Mouse (Mus musculus): ENCODE measurements around the gene Nfkbia.

Gene Nfkbia

DNA sequence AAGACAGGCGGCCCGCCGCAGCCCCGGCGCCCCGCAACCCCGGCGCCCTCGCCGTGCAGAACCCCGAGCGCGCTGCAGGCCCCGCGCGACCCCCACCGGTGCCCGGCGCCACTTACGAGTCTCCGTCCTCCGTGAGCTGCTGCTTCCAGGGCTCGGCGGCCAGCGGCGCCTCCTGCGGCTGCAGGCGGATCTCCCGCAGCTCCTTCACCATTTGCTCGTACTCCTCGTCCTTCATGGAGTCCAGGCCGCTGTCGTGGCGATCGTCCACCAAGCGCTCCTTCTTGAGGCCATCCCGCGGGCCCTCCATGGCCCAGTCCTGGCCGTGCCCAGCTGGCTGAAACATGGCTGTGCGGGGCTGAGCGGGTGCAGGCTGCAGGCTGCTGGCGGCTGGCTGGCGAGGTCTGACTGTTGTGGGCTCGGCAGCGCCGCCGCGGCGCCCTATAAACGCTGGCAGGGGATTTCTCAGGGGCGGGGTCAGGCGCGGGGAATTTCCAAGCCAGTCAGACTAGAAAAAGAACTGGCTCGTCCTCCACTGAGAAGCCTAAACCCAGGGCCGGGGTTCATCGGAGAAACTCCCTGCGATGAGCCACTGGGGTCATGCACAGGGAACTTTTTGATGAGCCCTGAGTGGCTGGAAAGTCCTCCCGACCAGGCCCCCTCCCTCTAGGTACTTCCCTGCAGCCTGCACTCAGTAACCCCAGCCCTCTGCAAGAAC is at the start of gene Nfkbia:
Gene Nfkbia, minus strand, starts transcription at position 464 of the 715 bp plus-strand sequence.
- DNase-seq (ENCODE audit: low read depth) = peak; percentile 95

DNA sequence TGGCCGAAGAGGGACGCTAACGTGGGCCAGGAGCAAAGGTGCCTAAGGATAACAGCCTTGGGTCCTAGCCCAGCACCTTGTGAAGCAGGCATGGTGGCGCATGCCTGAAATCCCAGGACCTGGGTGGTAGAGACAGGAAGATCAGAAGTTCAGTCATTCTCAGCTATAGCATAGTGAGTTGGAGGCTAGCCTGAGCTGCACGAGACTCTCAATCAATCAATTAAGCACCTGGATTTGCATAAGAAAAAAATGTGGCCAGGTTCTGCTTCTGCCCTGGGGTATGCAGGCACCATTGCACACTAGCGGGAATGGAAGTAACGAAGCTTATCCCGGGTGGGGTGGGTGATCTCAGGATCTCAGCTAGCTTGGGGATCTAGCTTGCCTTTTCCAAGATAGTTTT is 46.7 kb upstream of the Nfkbia start:
- no peak for DNase-seq (ENCODE audit: low read depth)

DNA sequence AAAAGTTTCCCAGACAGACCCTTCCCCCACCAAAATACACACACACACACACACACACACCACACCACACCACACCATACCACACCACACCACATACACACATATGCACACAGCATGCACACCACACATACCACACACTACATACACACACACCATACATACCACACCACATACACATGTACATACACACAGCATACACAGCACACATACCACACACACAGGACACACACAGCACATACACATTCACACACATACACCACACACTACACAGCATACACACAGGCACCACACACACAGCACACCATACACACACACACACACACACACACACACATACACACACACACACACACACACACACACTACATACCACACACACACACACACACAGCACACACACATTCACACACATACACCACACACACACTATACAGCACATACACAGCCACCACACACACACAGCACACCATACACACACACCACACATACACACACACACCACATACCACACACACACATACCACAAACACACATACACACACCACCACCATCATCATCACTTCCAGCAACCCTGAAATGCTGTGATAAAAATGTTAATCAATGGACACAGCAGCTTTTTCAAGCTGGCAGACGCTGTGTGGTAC is 46.0 kb upstream of the Nfkbia start:
- no peak for DNase-seq (ENCODE audit: low read depth)

DNA sequence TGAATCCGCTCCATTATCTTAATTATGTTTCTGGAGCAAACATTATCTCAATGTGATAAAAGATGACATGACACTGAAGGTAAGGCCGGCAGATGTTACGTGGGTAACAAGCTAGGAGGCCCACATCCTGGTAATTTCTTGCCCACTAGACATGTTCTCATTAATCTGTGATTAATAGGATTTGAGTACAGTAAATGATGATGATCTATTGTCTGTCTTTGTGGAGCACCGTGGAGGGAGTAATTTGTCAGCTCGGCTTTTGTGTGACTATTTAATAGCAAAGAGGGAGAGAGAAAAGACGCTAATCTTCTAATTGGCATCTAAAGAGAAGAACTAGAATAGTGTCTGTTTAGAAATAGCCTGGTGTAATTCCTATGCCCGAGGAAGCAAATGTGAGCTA is 45.3 kb upstream of the Nfkbia start:
- no peak for DNase-seq (ENCODE audit: low read depth)

DNA sequence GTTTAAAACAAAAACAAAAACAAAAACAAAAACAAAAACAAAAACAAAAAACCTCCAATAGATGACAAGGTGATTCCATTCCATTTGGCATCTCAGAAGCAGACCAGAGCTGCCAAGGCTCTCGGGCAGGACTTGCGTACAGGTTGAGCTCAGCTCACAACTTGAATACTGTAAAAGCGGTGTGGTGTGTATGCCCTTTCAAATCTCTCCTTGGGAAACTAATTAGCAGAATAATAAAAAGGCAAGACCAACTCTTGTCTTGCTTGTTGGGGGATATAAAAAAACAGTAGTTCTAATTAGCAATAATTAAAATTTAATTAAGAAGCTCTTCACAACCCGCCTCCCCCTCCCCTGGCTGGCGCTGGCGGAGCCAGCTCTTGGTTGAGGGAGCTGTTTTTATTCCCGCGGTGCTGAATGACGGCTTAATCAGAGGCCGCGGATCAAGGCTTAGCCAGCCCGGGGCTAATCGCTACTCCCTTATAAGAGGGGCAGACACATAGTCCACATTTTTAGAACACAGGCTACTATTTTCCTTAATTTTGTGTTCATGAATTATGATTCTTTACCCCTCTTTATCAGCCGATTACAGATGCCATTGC is 44.2 kb upstream of the Nfkbia start:
- peak; percentile 13 for DNase-seq (ENCODE audit: low read depth)

DNA sequence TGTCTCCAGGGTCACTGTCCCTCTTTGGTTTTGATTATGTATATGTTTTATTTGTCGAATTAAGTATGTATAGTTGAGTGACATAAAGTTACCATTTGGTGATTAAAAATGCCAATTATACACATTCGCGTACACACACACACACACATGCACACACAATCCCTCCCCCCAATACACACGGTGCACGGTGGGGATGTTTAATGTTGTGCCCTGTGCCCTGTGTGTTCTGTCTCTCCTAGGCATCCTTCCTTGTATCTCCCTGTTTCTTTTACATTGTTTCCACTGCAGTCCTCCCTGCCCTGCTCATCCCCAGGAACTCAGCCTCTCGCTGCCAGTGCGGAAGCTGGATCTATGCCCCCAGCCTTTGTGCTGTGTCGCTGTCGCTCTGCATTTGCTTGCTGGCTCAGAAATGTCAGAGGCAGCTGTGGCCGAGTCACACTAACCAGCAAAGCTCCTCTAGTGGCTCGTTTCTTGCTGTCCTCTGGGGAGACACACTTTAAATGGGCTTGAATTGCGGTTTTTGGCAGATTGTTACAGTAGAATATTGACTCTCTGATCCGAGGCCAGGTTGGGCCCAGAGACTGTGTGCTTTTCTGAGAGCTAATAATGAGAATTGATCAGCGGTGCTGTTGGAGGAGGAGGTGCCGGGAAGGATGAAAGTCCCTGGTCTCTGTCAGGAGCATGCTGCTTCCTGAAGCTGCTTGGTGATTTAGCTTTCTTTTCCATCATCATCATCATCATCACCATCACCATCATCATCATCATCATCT is 34.7 kb upstream of the Nfkbia start:
- no peak for DNase-seq (ENCODE audit: low read depth)

DNA sequence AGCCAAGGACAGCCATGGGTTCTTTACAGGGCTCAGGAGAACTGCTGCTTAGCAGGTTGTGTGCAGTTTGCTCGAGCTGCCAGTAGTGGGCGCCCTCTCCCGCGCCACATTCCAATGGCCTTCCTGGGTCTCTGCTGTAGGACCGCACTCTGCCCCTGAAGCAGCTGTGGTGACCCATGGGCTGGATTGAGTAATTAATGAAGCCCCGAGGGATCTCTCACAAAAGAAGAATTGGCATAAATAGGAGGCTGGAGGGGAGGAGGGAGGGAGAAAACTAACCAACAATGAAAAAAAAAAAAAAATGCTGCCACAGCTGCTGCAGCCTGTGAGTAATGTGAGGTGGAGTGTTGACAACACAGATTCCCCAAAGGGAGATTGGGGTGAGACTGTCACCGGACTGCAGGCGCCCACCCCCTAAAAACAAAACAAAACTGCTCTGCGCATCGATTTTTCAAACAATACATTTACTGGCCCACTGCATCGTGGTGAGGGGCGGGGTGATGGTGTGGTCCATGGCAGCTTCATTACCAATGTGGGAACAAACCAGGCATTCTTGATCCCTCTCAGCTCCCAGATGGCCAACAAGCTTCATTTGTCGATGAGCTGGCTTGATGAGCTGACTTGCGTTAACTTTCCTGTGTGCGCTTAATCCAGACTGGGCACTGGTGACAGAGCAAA is 25.8 kb upstream of the Nfkbia start:
- peak; percentile 71 for DNase-seq (ENCODE audit: low read depth)

DNA sequence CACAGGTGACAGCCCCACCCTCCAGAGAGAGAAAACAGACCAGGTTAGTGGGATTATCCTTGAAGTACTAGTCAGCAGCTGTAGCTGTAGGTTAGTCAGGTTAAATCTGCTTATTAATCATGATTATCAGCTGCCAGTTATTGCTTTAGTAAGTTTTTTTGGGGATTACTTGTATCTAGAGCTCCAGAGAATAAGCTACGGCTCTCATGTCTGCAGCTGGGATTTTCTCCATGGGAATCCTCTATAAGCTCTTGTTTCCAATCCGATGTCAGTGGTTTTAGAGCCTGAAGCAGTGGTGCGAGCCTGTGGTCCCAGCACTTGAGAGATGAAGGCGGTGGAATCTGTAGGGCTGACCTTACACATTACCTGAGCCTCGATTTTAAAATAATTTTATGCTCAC is 16.4 kb upstream of the Nfkbia start:
- DNase-seq (ENCODE audit: low read depth) = no peak

DNA sequence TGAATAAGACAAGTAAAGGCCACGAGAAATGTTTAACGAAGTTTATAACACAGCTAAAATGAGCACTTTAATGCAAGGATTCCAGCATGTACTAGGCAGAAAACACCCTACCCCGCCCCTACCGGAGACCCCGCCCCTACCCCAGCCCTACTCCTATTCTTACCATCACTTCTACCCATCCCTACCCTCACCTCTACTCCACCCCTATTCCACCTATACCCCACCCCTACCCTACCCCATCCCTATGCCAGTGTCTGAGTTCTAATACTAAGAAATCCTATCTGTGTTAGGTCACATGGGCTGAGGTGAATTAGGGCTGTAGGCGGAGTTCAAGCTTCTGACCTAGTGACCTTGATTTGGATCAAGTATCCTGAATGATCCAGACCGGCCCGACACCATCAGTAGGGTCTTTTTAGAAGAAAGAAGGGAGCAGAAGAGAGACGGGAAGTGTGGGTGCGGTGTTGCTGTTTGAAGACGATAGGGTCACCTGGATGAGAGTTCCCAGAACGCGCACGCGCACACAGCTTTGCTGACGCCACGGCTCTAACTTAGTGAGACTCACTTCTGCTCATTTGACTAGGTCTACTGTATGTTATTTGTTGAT is 15.0 kb upstream of the Nfkbia start:
- no peak for DNase-seq (ENCODE audit: low read depth)

DNA sequence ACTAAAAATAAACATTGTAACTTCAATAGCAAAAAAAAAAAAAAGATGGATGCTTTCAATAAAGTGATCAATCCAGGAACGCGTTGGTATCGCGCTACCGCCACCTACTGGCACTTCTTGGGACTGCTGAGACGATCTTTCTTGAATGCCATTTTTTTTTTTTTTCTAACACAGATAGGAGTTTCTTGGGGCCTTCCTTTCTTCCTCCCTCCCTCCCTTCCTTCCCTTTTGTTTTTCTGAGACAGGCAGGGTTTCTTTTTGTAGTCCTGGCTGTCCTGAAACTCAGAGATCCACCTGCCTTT is 13.5 kb upstream of the Nfkbia start:
- peak; percentile 93 for DNase-seq (ENCODE audit: low read depth)

DNA sequence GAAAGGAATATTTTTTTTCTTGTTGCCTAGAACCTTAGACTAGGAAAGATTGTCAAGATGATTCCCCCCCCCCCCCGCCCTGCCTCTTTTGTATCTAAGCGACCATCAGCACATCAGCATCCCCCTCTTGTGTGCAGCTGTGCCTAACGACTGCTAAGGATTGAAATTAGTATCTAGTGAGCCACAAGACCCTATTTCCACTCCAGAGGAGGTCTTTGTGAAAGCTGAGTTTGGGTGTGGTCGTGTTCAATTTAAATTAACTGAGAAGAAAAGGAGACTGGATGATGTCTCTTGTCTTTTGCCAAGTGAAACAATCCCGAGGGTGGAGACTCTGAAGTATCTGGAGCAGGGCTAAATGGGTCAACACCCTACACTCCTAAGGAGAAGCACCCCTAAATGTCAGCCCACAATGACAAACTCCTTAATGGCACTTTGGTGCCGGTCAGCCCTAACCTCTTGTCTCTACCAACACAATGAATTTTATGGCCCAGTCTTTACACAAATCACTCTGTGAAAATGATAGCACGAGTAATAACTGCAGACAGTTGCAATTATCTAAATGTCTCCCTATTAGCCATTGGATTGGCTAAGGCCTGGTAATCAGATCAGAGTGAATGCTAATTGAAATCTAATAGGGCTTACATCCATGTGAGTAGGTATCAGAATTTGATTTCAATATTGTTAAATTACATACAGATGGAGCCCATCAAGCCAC is 13.0 kb upstream of the Nfkbia start:
- no peak for DNase-seq (ENCODE audit: low read depth)

DNA sequence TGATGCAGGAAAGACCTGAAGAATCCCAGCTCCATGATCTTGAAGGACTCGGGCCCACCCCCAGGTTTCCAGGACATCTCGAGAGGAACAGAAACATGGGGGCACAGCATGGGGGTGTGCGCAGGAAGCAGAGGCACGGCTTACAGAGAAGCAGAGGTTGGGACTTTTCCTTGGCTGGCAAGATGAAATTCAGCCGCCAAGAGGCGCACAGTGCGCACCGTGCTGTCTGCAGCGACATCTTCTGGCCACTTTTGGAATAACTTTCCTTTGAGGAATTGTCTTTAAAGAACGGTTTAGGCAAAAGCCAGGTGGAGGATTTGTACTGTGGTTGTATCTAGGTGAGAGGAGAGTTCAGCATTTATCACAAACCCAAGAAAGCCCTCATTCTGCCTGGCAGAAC is 6.6 kb upstream of the Nfkbia start:
- DNase-seq (ENCODE audit: low read depth) = peak; percentile 93

DNA sequence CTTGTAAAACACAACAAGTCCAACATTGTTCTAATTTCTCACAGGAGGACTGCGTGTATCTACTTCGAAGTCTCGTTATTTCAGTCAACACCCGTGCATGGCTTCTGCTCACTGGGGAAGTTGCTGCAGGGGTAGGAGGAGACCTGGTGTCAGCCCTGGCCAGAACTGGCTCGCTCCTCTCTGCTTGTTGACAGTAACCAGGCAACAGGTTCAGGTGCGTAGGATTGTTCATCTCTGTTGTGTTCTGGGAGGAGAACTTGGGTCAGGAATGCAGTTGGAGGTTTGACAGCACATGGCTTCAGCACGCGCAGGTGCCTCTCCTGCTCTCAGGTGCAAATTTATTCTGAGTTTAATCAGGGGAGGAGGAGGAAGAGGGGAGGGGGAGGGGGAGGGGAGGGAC is 5.3 kb upstream of the Nfkbia start:
- DNase-seq (ENCODE audit: low read depth) = no peak

DNA sequence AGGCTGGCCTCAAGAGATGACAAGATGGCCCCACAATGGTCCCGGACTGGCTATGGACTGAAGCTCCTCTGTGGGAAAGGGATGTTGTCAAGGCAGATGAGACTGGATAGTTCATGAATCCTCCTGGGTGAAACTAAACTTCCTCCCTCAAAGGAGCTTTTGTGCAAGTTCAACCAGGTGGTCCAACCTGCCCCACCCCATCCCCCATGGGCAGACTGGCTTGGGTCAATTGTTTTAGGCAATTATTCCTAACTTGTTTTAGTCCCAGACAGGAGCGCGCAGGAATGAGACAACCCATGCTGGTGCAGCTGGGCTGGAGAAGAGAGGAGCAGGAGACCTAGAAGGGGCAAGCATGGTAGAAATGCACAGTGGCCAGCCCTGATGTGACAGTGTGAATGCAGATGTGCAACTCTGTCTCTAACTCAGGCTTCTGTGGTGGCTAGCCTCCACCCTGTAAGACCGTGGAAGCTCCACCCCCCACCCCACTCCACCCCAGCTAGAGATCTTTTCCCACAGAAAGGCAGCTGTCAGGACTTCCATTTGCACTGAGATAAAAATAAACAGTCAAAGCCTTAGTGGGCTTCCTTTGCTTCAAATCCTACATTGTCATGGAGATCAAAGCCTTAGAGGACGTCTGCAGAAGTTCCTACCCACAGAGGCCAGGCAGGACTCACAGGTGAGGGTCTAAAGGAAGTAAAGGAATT is 3.6 kb upstream of the Nfkbia start:
- DNase-seq (ENCODE audit: low read depth) = no peak

DNA sequence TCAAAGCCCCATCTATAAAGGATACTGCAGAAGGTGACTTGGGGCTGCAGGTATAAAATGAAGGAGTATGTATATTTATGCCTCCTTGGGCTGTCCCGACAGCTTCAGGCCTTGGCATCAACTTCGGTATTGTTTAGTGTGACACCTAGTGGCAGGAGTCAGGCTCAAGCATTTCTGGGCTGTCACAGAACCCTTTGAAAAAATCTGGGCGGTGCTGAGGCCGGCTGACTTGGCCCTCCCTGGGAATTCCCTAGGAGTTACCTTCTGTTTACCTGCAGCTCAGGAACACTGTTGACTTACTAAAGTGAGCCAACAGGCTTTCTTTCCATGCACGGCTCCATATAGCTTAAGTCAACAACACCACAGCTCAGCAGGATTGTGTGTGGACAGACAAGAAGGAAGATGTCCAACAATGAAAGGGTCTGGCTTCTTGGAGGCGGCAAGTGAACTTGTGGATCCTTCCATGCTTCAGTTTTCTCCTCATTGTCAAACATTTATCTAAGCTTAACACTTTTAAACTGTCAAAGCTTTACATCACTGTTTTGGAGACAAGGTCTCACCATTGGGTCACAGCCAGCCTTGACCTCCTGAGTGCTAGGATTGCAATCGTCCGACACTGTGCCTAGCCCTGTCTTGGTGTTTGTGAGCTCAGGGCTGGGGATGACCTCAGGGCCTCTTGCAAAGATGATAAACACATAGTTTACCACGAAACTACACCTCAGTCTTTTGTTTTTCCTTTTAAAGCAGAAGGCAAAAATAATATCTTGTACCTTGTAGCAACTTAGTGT is 2.9 kb upstream of the Nfkbia start:
- peak; percentile 86 for DNase-seq (ENCODE audit: low read depth)

DNA sequence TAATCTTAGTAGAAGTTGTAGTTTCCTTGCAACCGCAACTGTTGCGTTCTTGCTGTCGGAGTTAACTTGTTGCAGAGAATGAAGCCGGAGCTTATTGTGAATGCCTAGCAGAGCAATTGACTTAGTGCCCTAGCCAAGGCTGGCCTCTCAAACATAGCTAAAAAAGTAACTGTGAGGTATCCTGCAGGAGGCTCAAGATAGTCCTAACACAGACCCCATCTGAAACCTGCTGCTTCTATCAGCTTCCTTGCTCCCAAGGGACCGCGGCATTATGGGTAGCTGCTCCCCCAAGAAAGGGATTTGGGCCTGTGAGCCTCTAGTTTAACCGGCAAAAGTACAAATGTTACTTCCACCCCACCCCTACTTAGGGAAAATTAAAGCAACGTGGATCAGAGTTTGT is 934 bp upstream of the Nfkbia start:
- no peak for DNase-seq (ENCODE audit: low read depth)

DNA sequence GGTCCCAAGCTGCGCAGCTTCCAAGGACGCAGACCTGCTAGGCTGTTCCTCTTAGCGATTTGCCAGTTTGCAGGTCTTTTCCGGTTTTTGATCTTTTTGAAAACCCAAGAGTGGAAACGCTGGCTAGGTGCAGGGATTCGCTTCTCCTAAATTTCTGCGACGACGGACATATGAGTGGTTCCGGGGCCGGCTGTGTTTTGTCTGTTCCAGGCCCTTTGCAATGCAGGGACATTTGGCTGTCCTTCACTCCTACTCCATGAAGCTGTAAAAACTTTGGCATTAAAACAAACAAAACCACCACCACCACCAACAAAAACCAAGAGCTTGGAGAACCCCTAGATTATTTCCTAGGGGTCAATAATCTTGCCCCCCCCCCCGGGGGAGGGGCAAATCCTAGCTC is 494 bp upstream of the Nfkbia start:
- DNase-seq (ENCODE audit: low read depth) = no peak

DNA sequence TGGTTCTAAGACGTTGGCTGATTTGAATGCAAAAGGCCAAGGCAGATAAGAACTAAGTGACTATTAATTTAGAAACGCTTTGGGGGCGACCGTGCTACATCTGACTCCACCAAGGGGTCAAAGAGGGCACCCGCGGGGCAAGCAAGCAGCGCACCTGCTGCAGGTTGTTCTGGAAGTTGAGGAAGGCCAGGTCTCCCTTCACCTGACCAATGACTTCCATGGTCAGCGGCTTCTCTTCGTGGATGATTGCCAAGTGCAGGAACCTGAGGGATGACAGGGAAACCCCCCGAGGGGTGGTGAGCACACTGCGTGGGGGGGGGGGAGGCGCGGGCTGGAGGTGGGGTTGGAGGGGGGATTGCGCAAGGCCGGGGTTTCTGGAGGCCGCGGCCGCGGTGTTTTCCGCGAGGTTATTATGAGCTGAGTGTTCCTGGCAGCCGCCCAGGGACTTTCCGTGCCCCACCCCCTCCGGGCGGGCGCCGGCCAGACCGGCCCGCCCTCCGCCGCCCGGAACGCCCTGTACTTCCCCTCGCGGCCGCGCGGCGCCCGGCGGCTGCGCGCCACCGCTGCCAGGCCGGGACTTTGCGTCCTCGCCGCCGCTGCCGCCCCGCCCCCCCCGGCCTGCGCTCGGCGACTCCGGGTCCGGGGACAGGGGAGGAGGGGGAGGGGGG is 797 bp downstream of the Nfkbia start:
- DNase-seq (ENCODE audit: low read depth) = peak; percentile 99

DNA sequence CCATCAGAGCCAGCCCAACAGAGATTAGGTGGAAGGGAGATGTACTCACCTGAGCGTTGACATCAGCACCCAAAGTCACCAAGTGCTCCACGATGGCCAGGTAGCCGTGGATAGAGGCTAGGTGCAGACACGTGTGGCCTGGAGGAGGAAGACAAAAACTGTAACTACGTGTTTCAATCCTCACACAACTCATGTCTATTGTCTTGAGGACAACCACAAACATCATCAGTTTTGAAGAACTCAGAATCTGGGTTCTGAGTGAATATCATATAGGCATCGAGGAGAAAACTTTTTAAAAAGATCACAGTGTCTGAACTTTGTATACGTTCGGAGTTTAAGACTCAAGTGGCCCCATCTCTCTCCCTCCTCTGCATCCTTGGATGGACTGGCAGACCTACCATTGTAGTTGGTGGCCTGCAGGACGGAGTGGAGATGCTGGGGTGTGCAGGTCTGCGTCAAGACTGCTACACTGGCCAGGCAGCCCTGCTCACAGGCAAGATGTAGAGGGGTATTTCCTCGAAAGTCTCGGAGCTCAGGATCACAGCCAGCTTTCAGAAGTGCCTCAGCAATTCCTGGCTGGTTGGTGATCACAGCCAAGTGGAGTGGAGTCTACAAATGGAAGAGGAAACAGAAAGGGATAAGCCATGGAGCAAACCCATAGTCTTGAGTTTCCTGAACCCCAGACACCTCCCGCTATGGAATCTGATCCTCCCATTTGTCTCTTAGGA is 1.6 kb downstream of the Nfkbia start:
- peak; percentile 71 for DNase-seq (ENCODE audit: low read depth)
